Mouse (Mus musculus) midbrain, embryonic 15.5 days (tissue): ENCODE measurements around the gene Evl. TPM values are rescaled to one million over a fixed set of nuclear protein-coding genes. Genes with fewer than 3 reads are reported as not detected.
A peak's percentile ranks its signal among the peaks of the same experiment; 100 is the strongest.

ENCODE experiments used
- ATAC-seq: fragments of 200-750 bp; cut with Nextera tagmentation; replicated peaks from 2 replicates; pipeline ENCODE4 v1.8.0; 2017; ENCODE audit warnings: moderate TSS enrichment
- H3K27ac ChIP-seq: fragments of 300-500 bp; sonication (generic); 2 replicates; pipeline ENCODE4 v1.5.1; 2015; ENCODE audit warnings: mild to moderate bottlenecking, inconsistent platforms
- H3K27me3 ChIP-seq: fragments of 300-500 bp; sonication (generic); replicated peaks from 2 replicates; pipeline ENCODE4 v1.6.1; 2015; ENCODE audit warnings: inconsistent platforms
- H3K36me3 ChIP-seq: fragments of 300-500 bp; sonication (generic); replicated peaks from 2 replicates; pipeline ENCODE4 v1.6.1; 2015; ENCODE audit warnings: inconsistent platforms
- H3K4me1 ChIP-seq: fragments of 300-500 bp; sonication (generic); 2 replicates; pipeline ENCODE4 v1.6.1; 2015; ENCODE audit warnings: inconsistent platforms
- H3K4me2 ChIP-seq: fragments of 300-500 bp; sonication (generic); 2 replicates; pipeline ENCODE4 v1.6.1; 2015; ENCODE audit warnings: inconsistent platforms, mild to moderate bottlenecking, moderate library complexity
- H3K4me3 ChIP-seq: fragments of 300-500 bp; sonication (generic); 2 replicates; pipeline ENCODE4 v1.5.1; 2015; ENCODE audit warnings: mild to moderate bottlenecking, inconsistent platforms
- H3K9ac ChIP-seq: fragments of 300-500 bp; sonication (generic); 2 replicates; pipeline ENCODE4 v1.6.1; 2015; ENCODE audit warnings: mild to moderate bottlenecking, inconsistent platforms
- H3K9me3 ChIP-seq: fragments of 300-500 bp; sonication (generic); 2 replicates; pipeline ENCODE4 v1.6.1; 2016; ENCODE audit warnings: inconsistent platforms
- WGBS: fragments of 180-500 bp; shearing (Covaris S2); methylation state at CpG from one replicate; pipeline ENCODE4 v1.1.7; 2015; ENCODE audit warnings: mixed read lengths; 5-methylcytosine and 5-hydroxymethylcytosine counted together
- polyA plus RNA-seq: library from polyadenylated mRNA; unstranded; fragments of >200 nt; fragmentation: Nextera tagmentation; extraction: Ambion mirVana; gene quantifications from 2 replicates; pipeline ENCODE4 v1.2.1, GENCODE M21; 2015

The Evl gene
- polyA plus RNA-seq, 1 experiment from 2014 or later: 291 TPM

DNA sequence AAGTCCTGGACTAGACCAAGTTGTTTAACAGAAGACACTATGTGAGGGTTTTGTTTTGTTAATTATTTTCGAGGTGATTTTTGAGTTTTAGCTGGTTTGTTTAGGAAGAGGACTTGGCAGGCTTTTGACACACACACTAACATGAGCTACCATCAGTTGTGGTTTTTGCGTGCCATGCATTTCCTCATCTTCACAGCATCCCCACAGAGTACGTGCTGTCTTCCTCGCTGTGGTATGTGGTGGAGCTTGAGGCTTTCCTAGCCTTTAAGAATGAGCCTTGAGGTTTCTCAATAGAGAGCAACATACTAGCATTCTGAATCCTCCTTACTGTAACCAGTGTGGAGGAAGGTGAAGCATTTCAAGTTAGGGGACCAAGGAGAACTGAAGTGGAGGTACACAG, 46.3 kb downstream of the Evl start:
- H3K27ac ChIP-seq: no peak overlapping the region
- no peaks in the 10 kb centered on the region for H3K36me3 ChIP-seq
- no peak overlapping the region for H3K9ac ChIP-seq
- ATAC-seq: no peak
- H3K4me1 ChIP-seq: peaks cover 27% of the 10 kb centered on the region
- WGBS: 70% methylated on average over 4 of the region's 4 CpGs
- H3K27me3 ChIP-seq: no peaks in the 10 kb centered on the region
- no peaks in the 10 kb centered on the region for H3K9me3 ChIP-seq
- H3K4me3 ChIP-seq: no peak overlapping the region
- H3K4me2 ChIP-seq: no peak overlapping the region

DNA sequence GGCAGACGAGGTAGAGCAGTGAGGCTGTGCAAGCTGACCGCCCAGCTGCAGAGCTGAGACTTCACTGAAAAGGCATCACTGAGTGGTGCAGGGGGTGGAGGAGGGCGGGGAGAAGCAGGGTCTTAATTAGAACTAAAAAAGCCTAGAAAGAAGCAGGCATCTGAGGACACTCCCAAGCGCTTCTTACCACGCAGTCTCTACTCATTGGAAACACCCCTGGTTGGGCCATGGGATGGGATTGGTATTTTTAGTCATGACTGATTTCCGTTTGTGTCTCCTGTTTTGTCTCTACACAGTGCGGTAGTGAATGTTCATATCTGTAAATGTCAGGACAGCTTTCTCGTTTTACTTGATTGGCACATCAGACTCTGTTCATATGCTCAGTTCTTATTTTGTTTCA, 46.8 kb downstream of the Evl start:
- 50% methylated on average over 8 of the region's 8 CpGs for WGBS
- Histone ChIP-seq H3K27ac (no peak overlapping the region), H3K4me1 (peaks cover 31% of the 10 kb centered on the region), H3K36me3 (no peaks in the 10 kb centered on the region), H3K9me3 (no peaks in the 10 kb centered on the region), H3K9ac (no peak overlapping the region), H3K27me3 (no peaks in the 10 kb centered on the region), H3K4me3 (no peak overlapping the region), H3K4me2 (no peak overlapping the region)
- ATAC-seq: no peak

DNA sequence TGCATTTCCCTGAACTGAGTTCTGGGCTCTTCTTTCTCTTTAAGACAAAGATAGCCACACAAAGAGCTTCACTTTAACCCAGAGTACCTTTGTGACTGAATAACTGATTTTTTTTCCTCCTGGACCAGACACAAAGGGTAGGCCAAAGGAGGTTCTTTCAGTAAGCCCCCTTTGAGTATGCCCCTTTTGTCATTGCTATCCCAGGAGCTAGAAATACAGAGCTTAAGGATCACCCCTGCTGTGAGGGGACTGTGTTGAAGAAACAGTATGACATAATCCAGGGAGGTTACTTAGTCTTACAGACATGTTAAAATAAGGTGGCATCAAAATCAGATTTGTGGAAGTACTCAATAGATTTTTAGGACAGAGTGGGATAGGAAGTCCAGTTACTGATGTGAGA, 50.0 kb downstream of the Evl start:
- Histone ChIP-seq H3K36me3 (no peaks in the 10 kb centered on the region), H3K4me2 (no peak overlapping the region), H3K27me3 (no peaks in the 10 kb centered on the region), H3K27ac (peak overlapping the region; percentile 31; the same call in 1 of the 2 replicates), H3K4me3 (no peak overlapping the region), H3K9ac (no peak overlapping the region), H3K4me1 (peaks cover 61% of the 10 kb centered on the region), H3K9me3 (no peaks in the 10 kb centered on the region)
- ATAC-seq: no peak

DNA sequence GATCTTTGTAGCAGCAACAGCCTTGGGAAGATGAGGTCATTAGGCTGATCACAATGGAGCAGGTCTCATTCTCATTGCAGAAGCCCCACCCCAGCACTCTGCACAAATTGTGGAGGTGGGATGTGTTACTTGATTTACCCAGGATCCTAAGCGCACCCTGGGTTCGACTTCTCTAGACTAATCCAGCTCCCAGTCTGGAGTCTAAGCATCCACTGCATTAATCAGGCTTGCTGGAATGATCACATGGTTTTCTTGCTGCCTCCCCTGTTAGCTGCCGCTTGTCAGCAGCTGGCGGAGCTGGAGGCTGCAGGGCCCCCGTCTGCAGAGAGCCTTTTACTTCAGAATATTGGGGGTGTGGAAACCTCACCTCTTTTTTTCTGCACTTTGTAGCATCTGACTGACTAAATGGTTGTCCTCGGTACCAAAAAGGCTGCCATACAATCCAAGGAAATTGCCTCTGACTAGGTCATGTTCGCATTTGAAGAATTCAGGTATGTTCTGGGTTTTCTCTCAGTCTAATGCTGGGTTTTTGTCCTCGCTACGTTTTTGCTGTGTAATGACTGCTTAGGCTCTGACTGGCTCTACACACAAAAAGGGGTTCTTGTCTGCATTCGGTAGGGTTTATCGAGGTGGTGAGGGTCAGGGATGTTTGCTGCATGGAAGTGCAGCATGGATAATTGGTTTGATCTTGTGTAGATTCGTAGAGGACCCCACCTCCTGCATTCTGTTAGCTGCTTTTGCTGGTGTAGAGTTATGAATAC, 51.2 kb downstream of the Evl start:
- Histone ChIP-seq H3K4me3 (peak overlapping the region; percentile 44), H3K27ac (peak overlapping the region; percentile 90), H3K36me3 (no peaks in the 10 kb centered on the region), H3K9ac (peak overlapping the region; percentile 43), H3K4me2 (peak overlapping the region; percentile 46), H3K4me1 (peaks cover 62% of the 10 kb centered on the region), H3K27me3 (no peaks in the 10 kb centered on the region), H3K9me3 (no peaks in the 10 kb centered on the region)
- 9% methylated on average over 12 of the region's 12 CpGs for WGBS
- ATAC-seq: peak; percentile 91

DNA sequence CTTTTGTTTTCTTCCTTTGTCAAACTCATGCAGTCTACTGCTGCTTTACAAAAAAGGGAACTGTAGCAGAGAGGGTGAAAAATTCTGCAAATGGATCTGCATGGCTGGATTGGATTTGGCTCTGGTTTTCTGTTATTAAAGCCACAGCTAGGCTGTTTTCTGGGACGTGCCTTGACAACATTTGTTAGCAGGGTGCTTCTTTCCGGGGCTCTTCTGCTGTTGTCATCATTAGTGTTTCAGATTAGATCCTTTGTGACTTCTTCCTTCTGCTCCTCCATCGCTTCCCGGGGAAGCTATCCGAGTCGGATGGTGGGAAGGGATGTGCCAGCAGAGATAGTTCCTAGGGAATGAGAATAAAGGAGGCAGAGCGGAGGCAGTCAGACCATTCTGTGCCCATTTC, 51.8 kb downstream of the Evl start:
- ATAC-seq: 0 out of 2 replicates have a peak, but pooled peaks have one; percentile 8
- Histone ChIP-seq H3K36me3 (no peaks in the 10 kb centered on the region), H3K27ac (peak overlapping the region; percentile 90), H3K4me2 (peak overlapping the region; percentile 46), H3K9ac (peak overlapping the region; percentile 43), H3K4me3 (peak overlapping the region; percentile 44), H3K4me1 (peaks cover 57% of the 10 kb centered on the region), H3K27me3 (no peaks in the 10 kb centered on the region), H3K9me3 (no peaks in the 10 kb centered on the region)
- WGBS: 6% methylated on average over 7 of the region's 7 CpGs

DNA sequence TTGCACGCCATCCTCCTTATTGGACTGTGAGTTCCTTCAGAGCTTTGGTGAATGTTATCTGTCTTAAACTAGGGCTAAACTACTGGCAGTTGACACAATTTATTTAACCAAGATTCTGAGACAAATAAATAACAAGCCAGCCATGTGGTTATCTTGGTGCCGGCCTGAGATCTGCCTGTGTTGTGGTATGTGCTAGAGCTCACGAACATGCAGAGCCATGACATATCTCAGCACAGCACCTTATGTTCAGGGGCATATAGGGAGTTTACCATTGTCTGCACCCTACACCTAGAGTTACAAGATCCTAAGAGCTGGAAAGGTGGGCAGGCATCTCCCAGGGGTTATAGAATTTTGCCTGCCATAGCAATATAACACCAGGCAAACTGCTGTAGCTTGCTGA, 54.9 kb downstream of the Evl start:
- no peak for ATAC-seq
- Histone ChIP-seq H3K27ac (no peak overlapping the region), H3K9ac (no peak overlapping the region), H3K4me2 (no peak overlapping the region), H3K27me3 (no peaks in the 10 kb centered on the region), H3K9me3 (no peaks in the 10 kb centered on the region), H3K36me3 (no peaks in the 10 kb centered on the region), H3K4me3 (no peak overlapping the region), H3K4me1 (peaks cover 50% of the 10 kb centered on the region)
- WGBS: 85% methylated on average over 3 of the region's 3 CpGs

DNA sequence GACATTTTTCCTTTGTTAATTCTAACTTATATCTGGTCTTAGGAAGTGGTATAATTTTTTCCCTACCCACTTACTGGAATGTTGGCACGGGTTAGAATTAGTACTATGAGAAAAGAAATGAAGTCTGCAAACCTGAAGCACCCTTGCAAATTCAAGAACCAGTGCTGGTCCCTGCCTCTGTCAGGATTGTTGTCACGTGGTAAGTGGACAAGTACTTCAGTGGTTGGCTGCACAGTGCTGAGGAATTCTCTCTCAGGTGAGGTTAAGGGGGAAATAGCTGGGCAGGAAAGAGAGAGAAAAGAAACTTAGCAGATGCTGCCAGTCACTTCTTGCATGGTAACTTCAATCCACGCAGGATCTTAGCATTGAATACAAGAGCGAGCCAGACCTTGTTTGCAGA, 55.7 kb downstream of the Evl start:
- H3K27me3 ChIP-seq: no peaks in the 10 kb centered on the region
- 93% methylated on average over 4 of the region's 4 CpGs for WGBS
- H3K4me1 ChIP-seq: peaks cover 45% of the 10 kb centered on the region
- no peak overlapping the region for H3K27ac ChIP-seq
- H3K36me3 ChIP-seq: no peaks in the 10 kb centered on the region
- no peak for ATAC-seq
- H3K4me2 ChIP-seq: no peak overlapping the region
- H3K9me3 ChIP-seq: no peaks in the 10 kb centered on the region
- no peak overlapping the region for H3K9ac ChIP-seq
- H3K4me3 ChIP-seq: no peak overlapping the region

DNA sequence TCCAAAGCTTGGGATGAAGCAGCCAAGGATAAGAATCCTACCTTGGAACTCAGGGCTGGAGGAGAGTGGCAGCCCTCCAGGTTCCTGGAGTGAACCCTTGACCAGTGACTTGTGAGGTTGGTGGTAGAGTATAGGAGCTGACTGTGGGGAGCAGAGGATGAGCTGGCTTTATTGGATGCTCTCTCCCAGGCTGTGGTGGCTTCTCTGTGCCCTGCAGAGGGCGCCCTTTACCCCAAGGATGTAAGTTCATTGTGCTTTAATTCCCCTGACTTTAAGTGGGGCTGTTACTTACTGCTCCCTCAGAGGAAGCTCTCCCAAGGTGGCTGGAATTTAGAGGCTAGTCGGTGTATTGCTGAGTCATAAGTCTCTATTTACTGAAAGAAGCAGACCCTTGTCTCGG, 58.6 kb downstream of the Evl start:
- no peaks in the 10 kb centered on the region for H3K36me3 ChIP-seq
- no peak overlapping the region for H3K9ac ChIP-seq
- no peak overlapping the region for H3K27ac ChIP-seq
- WGBS: 37% methylated on average over 3 of the region's 3 CpGs
- no peak overlapping the region for H3K4me3 ChIP-seq
- H3K4me1 ChIP-seq: peaks cover 21% of the 10 kb centered on the region
- no peak for ATAC-seq
- H3K9me3 ChIP-seq: no peaks in the 10 kb centered on the region
- no peaks in the 10 kb centered on the region for H3K27me3 ChIP-seq
- H3K4me2 ChIP-seq: no peak overlapping the region

DNA sequence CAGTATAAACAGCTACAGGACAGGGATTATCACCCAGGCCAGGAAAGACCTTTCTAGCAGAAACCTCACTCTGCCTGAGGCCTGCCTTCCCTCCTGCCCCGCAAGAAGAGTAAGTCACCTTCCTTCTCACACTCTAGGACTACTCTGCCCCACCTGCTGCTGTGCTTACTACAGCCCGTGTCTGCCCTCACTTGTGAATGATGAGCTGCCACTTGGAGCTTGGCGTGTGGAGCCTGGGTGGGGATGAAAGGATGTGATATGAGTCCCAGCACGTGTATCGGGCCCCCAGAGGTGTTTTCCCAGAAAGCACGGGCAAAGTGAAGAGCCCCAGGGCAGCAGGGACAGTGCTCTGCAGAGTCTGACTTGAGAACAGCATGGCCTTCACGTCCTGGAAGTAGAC, 63.0 kb downstream of the Evl start:
- Histone ChIP-seq H3K27ac (no peak overlapping the region), H3K4me2 (no peak overlapping the region), H3K4me3 (no peak overlapping the region), H3K36me3 (no peaks in the 10 kb centered on the region), H3K4me1 (peaks cover 7% of the 10 kb centered on the region), H3K9me3 (no peaks in the 10 kb centered on the region), H3K27me3 (no peaks in the 10 kb centered on the region), H3K9ac (no peak overlapping the region)
- no peak for ATAC-seq
- 92% methylated on average over 7 of the region's 7 CpGs for WGBS

DNA sequence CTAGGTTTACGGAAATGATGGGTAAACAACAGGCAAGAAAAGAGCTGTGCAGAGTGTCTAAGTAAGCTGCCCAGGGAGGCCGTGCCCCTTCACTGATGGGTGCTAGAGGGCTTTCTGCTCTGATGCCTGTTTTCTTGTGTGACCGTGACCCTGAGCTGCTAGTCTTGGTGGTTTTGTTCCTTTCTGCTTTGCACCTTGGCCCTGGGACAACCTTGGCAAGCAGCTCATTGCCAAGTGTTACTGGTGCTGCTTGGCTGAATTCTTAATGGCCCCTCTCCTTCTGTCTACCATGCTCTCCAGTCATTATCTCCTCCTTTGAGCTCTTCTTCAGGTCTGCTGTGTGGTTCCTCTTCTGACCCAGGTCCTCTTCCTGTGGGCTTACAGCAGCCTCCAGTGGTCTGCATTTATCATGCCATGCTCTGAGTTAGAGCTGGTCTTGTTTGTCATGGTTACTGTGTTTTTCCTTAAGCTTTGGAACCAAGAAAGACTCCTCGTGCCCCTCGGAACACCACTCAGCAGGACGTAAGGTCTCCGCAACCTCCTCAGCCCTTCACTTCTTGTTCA, 65.4 kb downstream of the Evl start:
- no peaks in the 10 kb centered on the region for H3K27me3 ChIP-seq
- no peaks in the 10 kb centered on the region for H3K9me3 ChIP-seq
- no peak overlapping the region for H3K4me2 ChIP-seq
- peaks cover 4% of the 10 kb centered on the region; the same call in 1 of the 2 replicates for H3K4me1 ChIP-seq
- no peak overlapping the region for H3K4me3 ChIP-seq
- 92% methylated on average over 7 of the region's 7 CpGs for WGBS
- no peak overlapping the region for H3K27ac ChIP-seq
- H3K9ac ChIP-seq: no peak overlapping the region
- no peak for ATAC-seq
- no peaks in the 10 kb centered on the region for H3K36me3 ChIP-seq

DNA sequence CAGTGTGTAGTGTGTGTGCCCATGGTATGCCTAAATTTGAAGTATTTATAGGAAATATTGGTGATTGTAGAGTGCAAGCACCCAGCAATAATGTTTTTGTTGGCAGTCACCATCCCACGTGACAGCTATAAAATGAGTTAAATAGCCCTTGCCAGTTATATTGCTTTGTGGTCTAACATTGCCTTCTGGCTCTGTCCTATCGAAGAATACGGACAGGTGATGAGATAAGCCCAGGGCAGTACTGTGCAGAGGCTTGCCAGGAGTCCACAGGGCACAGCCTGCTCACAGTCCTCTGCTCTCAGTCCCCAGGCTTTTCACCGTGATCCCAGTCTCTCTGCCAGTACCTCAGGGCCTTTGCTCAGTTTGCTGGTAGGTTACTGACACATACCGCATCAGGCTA, 67.9 kb downstream of the Evl start:
- 86% methylated on average over 5 of the region's 5 CpGs for WGBS
- no peak for ATAC-seq
- no peaks in the 10 kb centered on the region for H3K36me3 ChIP-seq
- H3K4me3 ChIP-seq: no peak overlapping the region
- H3K9me3 ChIP-seq: no peaks in the 10 kb centered on the region
- H3K4me2 ChIP-seq: no peak overlapping the region
- 0 out of 2 replicates have a peak, but pooled peaks cover 10% of the 10 kb centered on the region for H3K4me1 ChIP-seq
- no peaks in the 10 kb centered on the region for H3K27me3 ChIP-seq
- no peak overlapping the region for H3K27ac ChIP-seq
- no peak overlapping the region for H3K9ac ChIP-seq

DNA sequence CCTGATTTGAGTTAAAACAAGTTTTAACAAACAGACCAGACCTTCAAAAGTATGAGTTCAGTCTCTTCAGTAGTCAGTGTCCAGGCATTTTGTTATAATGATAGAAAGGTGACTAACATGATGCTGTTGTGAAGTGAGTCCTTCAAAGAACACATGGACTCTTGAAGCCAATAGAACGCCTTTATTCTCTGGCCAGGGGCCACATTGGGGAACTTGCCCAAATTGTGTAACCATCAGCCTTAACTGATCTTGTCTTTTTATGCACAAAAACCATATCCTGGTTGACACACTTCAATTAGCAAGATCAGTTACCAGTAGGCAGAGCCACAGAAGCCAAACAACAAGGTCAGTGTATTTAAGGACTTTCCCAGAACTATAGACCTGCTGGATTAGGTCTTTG, 75.0 kb downstream of the Evl start:
- H3K36me3 ChIP-seq: peaks cover 8% of the 10 kb centered on the region; the same call in 1 of the 2 replicates
- no peaks in the 10 kb centered on the region for H3K9me3 ChIP-seq
- WGBS: 98% methylated on average over 1 of the region's 1 CpGs
- H3K9ac ChIP-seq: no peak overlapping the region
- no peak for ATAC-seq
- H3K27me3 ChIP-seq: no peaks in the 10 kb centered on the region
- H3K4me2 ChIP-seq: no peak overlapping the region
- H3K27ac ChIP-seq: no peak overlapping the region
- 0 out of 2 replicates have a peak, but pooled peaks cover 10% of the 10 kb centered on the region for H3K4me1 ChIP-seq
- H3K4me3 ChIP-seq: no peak overlapping the region
